Mouse (Mus musculus) MEL (cell line): ENCODE measurements around the gene 0610012G03Rik. TPM values are rescaled to one million over a fixed set of nuclear protein-coding genes. Genes with fewer than 3 reads are reported as not detected.

Experiments used
- DNase-seq: peaks from one replicate; pipeline ENCODE4 v3.0.0; 2011; ENCODE audit warnings: low read depth, low spot score
- H3K27ac ChIP-seq: 2 replicates; pipeline ENCODE4 v1.5.1; 2012; ENCODE audit warnings: low read depth, mild to moderate bottlenecking, control low read depth, low read length, moderate library complexity; ENCODE audit not compliant: control insufficient read depth
- H3K27me3 ChIP-seq, 2 experiments: fragments of 150-350 bp in 1 of 2; sonication (generic) in 1 of 2; 2 replicates each; pipeline ENCODE4 v1.6.1; 2012; ENCODE audit warnings: low read length in 2 of 2, mild to moderate bottlenecking in 2 of 2, improper control_type of control experiment in 1 of 2, moderate library complexity in 1 of 2; ENCODE audit not compliant: insufficient read depth in 2 of 2, control insufficient read depth in 1 of 2
- H3K36me3 ChIP-seq, 2 experiments: 2 replicates each; pipeline ENCODE4 v1.6.1; 2012 to 2014; ENCODE audit warnings: low read length in 2 of 2, improper control_type of control experiment in 1 of 2, inconsistent platforms in 1 of 2, mild to moderate bottlenecking in 1 of 2; ENCODE audit not compliant: insufficient read depth in 2 of 2, control insufficient read depth in 1 of 2
- H3K4me1 ChIP-seq, 2 experiments: fragments of 150-350 bp in 1 of 2; sonication (generic) in 1 of 2; 2 replicates each; pipeline ENCODE4 v1.6.1; 2012; ENCODE audit warnings: low read length in 2 of 2, improper control_type of control experiment in 1 of 2, mild to moderate bottlenecking in 1 of 2; ENCODE audit not compliant: insufficient read depth in 2 of 2, control insufficient read depth in 1 of 2
- H3K4me3 ChIP-seq, 2 experiments: fragments of 150-350 bp in 1 of 2; sonication (generic) in 1 of 2; 2 replicates each; pipeline ENCODE4 v1.5.1; 2012; ENCODE audit warnings: low read depth in 2 of 2, low read length in 2 of 2, mild to moderate bottlenecking in 2 of 2, moderate library complexity in 2 of 2, control low read depth in 1 of 2, improper control_type of control experiment in 1 of 2; ENCODE audit not compliant: control insufficient read depth in 1 of 2, insufficient read depth in 1 of 2
- H3K79me2 ChIP-seq: 2 replicates; pipeline ENCODE4 v1.6.1; 2012; ENCODE audit warnings: mild to moderate bottlenecking, low read length, moderate library complexity; ENCODE audit not compliant: control insufficient read depth, poor library complexity, insufficient read depth
- H3K9ac ChIP-seq: 2 replicates; pipeline ENCODE4 v1.6.1; 2012; ENCODE audit warnings: low read depth, mild to moderate bottlenecking, control low read depth, low read length, moderate library complexity; ENCODE audit not compliant: control insufficient read depth, poor library complexity, severe bottlenecking
- H3K9me3 ChIP-seq: fragments of 150-350 bp; sonication (generic); replicated peaks from 2 replicates; pipeline ENCODE4 v1.6.1; 2012; ENCODE audit warnings: mild to moderate bottlenecking, low read length, improper control_type of control experiment, moderate library complexity; ENCODE audit not compliant: insufficient read depth
- BHLHE40 ChIP-seq: IDR thresholded peaks from 2 replicates; pipeline ENCODE4 v1.6.1; 2012; ENCODE audit warnings: low read depth, mild to moderate bottlenecking, inconsistent platforms, low read length, improper control_type of control experiment, borderline replicate concordance
- CTCF ChIP-seq, 3 experiments: IDR thresholded peaks in 2 of 3; conservative IDR thresholded peaks in 1 of 3; 2 replicates each; pipeline ENCODE4 v1.5.1; 2011 to 2012; ENCODE audit warnings: low read length in 3 of 3, low read depth in 2 of 3, mild to moderate bottlenecking in 2 of 3, improper control_type of control experiment in 1 of 3, inconsistent platforms in 1 of 3, mixed read lengths in 1 of 3, moderate library complexity in 1 of 3; ENCODE audit not compliant: control insufficient read depth in 1 of 3, insufficient read depth in 1 of 3, poor library complexity in 1 of 3, severe bottlenecking in 1 of 3
- E2F4 ChIP-seq: IDR thresholded peaks from 2 replicates; pipeline ENCODE4 v1.6.1; 2011; ENCODE audit warnings: low read depth, low read length, improper control_type of control experiment, borderline replicate concordance
- GABPA ChIP-seq: IDR thresholded peaks from 2 replicates; pipeline ENCODE4 v1.6.1; 2012; ENCODE audit warnings: low read depth, mild to moderate bottlenecking, inconsistent platforms, low read length, improper control_type of control experiment, moderate library complexity
- SIN3A ChIP-seq: IDR thresholded peaks from 2 replicates; pipeline ENCODE4 v1.6.1; 2012; ENCODE audit warnings: low read length, improper control_type of control experiment, inconsistent platforms
- ZKSCAN1 ChIP-seq: IDR thresholded peaks from 2 replicates; pipeline ENCODE4 v1.6.1; 2012; ENCODE audit warnings: low read depth, mild to moderate bottlenecking, inconsistent platforms, low read length, improper control_type of control experiment, moderate library complexity
- ZMIZ1 ChIP-seq: IDR thresholded peaks from 2 replicates; pipeline ENCODE4 v1.6.1; 2012; ENCODE audit warnings: low read depth, mild to moderate bottlenecking, inconsistent platforms, low read length, improper control_type of control experiment, moderate library complexity
- polyA plus RNA-seq, 2 experiments: library from polyadenylated mRNA; stranded (reverse) in 1 of 2; unstranded in 1 of 2; fragments of >175 nt in 1 of 2; fragments of >200 nt in 1 of 2; gene quantifications; 2 replicates each; pipeline versions ENCODE4 v1.2.1 to v1.2.4; 2012; ENCODE audit warnings: low replicate concordance in 2 of 2, low read depth in 1 of 2; ENCODE audit not compliant: insufficient read length in 2 of 2, insufficient read depth in 1 of 2, missing spikeins in 1 of 2
- total RNA-seq: library from RNA; depleted of rRNA; stranded (reverse); fragments of 300-350 nt; gene quantifications from 2 replicates; pipeline ENCODE4 v1.2.3, GENCODE M21; 2012; rRNA removed

The 0610012G03Rik gene
- total and polyA plus RNA-seq, 3 experiments, result 41.9 to 56.2 TPM; not detected in 1

DNA sequence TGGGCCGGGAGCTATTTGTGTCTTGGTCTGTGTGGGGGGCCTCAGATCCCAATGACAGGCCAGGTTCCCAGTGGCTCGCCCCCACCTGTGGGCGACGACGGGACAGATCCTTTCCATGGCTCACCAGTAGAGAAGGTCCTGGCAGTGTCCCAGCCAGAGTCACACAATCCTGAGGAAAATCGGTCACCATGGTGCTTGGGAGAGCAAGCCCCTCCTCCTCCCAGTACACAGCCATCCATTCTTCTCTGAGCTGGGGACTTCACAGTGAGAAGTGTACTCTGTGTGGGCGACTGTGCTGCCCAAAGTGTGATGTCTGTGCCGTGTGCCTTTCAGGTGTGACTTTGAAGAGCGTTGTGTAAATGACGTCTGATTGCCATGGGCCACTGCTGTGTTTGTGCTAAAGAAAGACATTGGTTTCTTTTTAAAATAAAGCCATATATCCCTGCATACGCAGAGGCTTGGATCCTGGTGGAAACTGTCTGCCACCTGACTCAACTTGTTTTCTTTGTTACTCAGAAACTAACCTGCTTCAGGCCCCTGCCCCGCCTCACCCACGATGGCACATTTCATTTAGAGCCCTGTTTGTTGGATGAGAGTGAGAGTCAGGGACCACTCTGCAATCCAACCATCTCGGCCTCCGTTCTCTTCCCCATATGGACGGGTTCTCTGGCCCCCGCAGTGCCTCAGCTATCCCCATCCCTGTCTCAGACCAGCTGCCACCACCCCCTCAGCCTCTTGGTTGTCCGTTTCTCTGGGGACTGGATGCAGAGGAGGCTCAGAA lies 49.6 kb downstream of the 0610012G03Rik start:
- H3K4me1 ChIP-seq, result no peaks in the 10 kb centered on the region
- no peak overlapping the region for H3K27ac ChIP-seq
- no peaks in the 10 kb centered on the region for H3K79me2 ChIP-seq
- no peak overlapping the region for H3K4me3 ChIP-seq
- H3K9ac ChIP-seq, result no peak overlapping the region
- no peak for DNase-seq
- peaks cover 0 to 1% of the 10 kb centered on the region in 2 experiments; a peak in 1 of 4 replicates for H3K27me3 ChIP-seq
- TF ChIP-seq CTCF (IDR thresholded peaks at IDR 0.05 in 2 of 3, conservative IDR thresholded peaks at IDR 0.05 in 1 of 3; ENCODE audit: control insufficient read depth in 1 of 3, insufficient read depth in 1 of 3, low read depth in 2 of 3, low read length in 3 of 3, poor library complexity in 1 of 3, severe bottlenecking in 1 of 3) (no peak), GABPA (no peak), ZKSCAN1 (no peak), SIN3A (no peak), E2F4 (no peak), BHLHE40 (no peak), ZMIZ1 (no peak)
- TF ChIP-seq, all 39 proteins: peak for 0
- Histone ChIP-seq H3K36me3 (no peaks in the 10 kb centered on the region), H3K9me3 (no peaks in the 10 kb centered on the region)

Other genes with a start within 250 kb of the 0610012G03Rik start
- gene Meltf, start 69.7 kb downstream of the 0610012G03Rik start, total RNA-seq, result not detected in 2 replicates
- gene Meltf, start 69.7 kb downstream of the 0610012G03Rik start, polyA plus RNA-seq, result not detected
- gene Pigz, start 14.6 kb downstream of the 0610012G03Rik start, total RNA-seq, result 0.23 and 0.26 TPM in 2 replicates
- gene Pigz, start 14.6 kb downstream of the 0610012G03Rik start, polyA plus RNA-seq, result under 1 TPM in 1 of 2 experiments, not detected in 1; 0.28 TPM
- 79.6 and 100 TPM in 2 replicates for gene Ncbp2, start within 50 bp of the 0610012G03Rik start, total RNA-seq
- gene Ncbp2, start within 50 bp of the 0610012G03Rik start, polyA plus RNA-seq, result 100 to 1,000 TPM in 1 of 2 experiments, not detected in 1; 222 TPM
- 9.2 and 10.3 TPM in 2 replicates for gene Senp5, start 54.8 kb upstream of the 0610012G03Rik start, total RNA-seq
- 10 to 100 TPM in 1 of 2 experiments, not detected in 1; 12.5 TPM for gene Senp5, start 54.8 kb upstream of the 0610012G03Rik start, polyA plus RNA-seq
- 23.0 and 23.4 TPM in 2 replicates for gene Pak2, start 130.8 kb upstream of the 0610012G03Rik start, total RNA-seq
- 10 to 100 TPM; 34.1 to 67.2 TPM for gene Pak2, start 130.8 kb upstream of the 0610012G03Rik start, polyA plus RNA-seq
- gene Pigx, start 151.2 kb upstream of the 0610012G03Rik start, total RNA-seq, result 22.3 and 24.0 TPM in 2 replicates
- 10 to 100 TPM in 1 of 2 experiments, not detected in 1; 29.5 TPM for gene Pigx, start 151.2 kb upstream of the 0610012G03Rik start, polyA plus RNA-seq
- gene Cep19, start 151.3 kb upstream of the 0610012G03Rik start, total RNA-seq, result 7.1 and 7.3 TPM in 2 replicates
- 1 to 10 TPM in 1 of 2 experiments, not detected in 1; 8.7 TPM for gene Cep19, start 151.3 kb upstream of the 0610012G03Rik start, polyA plus RNA-seq
- gene Nrros, start 217.1 kb upstream of the 0610012G03Rik start, total RNA-seq, result 56.1 and 59.8 TPM in 2 replicates
- gene Nrros, start 217.1 kb upstream of the 0610012G03Rik start, polyA plus RNA-seq, result 10 to 100 TPM in 1 of 2 experiments, not detected in 1; 55.9 TPM
- not detected in 2 replicates for gene Bex6, start 231.3 kb upstream of the 0610012G03Rik start, total RNA-seq
- gene Bex6, start 231.3 kb upstream of the 0610012G03Rik start, polyA plus RNA-seq, result not detected